Mouse (Mus musculus) cerebral cortex, adult 2 months (tissue): ENCODE measurements around the gene Obp2a.

Experiments used
- WGBS: fragments of 180-500 bp; shearing (Covaris S2); methylation state at CpG from one replicate; pipeline ENCODE4 v1.1.7; 2018; 5-methylcytosine and 5-hydroxymethylcytosine counted together

The Obp2a gene

GRCm38 (mm10) chr2:25699743-25700142, at the start of gene Obp2a:
Obp2a (plus strand) TSS chr2:25700043.
- 83% methylated on average over 3 of the region's 3 CpGs for WGBS

- WGBS = 79% methylated on average over 2 of the region's 2 CpGs
These were observed 46.9 kb upstream of the Obp2a start, which contains the start of gene Lcn8 for GRCm38 (mm10) chr2:25652902-25653301. Lcn8 (plus strand) TSS chr2:25653120.

- WGBS = 70% methylated on average over 1 of the region's 1 CpGs
These were observed 45.3 kb upstream of the Obp2a start for GRCm38 (mm10) chr2:25654502-25654901.

GRCm38 (mm10) chr2:25656691-25657090, 43.2 kb upstream of the Obp2a start:
- WGBS = 72% methylated on average over 4 of the region's 4 CpGs

- 64% methylated on average over 4 of the region's 4 CpGs for WGBS
These were observed 42.6 kb upstream of the Obp2a start for GRCm38 (mm10) chr2:25657246-25657645.

GRCm38 (mm10) chr2:25657652-25658051, 42.2 kb upstream of the Obp2a start, which contains the start of gene Lcn5:
Lcn5 (plus strand) TSS chr2:25657952.

GRCm38 (mm10) chr2:25660279-25660678, 39.6 kb upstream of the Obp2a start:
- WGBS = 90% methylated on average over 8 of the region's 8 CpGs

GRCm38 (mm10) chr2:25661245-25661970, 38.4 kb upstream of the Obp2a start:
- WGBS = 86% methylated on average over 6 of the region's 6 CpGs

- 48% methylated on average over 1 of the region's 1 CpGs for WGBS
These were observed 36.3 kb upstream of the Obp2a start for GRCm38 (mm10) chr2:25663511-25663910.

- WGBS = 83% methylated on average over 5 of the region's 5 CpGs
These were observed 35.7 kb upstream of the Obp2a start for GRCm38 (mm10) chr2:25664125-25664524.

GRCm38 (mm10) chr2:25666516-25666915, 33.3 kb upstream of the Obp2a start:
- WGBS = 59% methylated on average over 1 of the region's 1 CpGs

GRCm38 (mm10) chr2:25676486-25676885, 23.4 kb upstream of the Obp2a start, which contains the start of gene Lcn6:
Lcn6 (plus strand) TSS chr2:25676786.
- 94% methylated on average over 3 of the region's 3 CpGs for WGBS

- WGBS = 89% methylated on average over 6 of the region's 6 CpGs
These were observed 20.3 kb upstream of the Obp2a start for GRCm38 (mm10) chr2:25679559-25679958.

GRCm38 (mm10) chr2:25682426-25682825, 17.4 kb upstream of the Obp2a start, which contains the start of gene Lcn10:
Lcn10 (plus strand) TSS chr2:25682726.
- 69% methylated on average over 2 of the region's 2 CpGs for WGBS

- WGBS = 75% methylated on average over 4 of the region's 4 CpGs
These were observed 12.9 kb upstream of the Obp2a start for GRCm38 (mm10) chr2:25686941-25687340.

GRCm38 (mm10) chr2:25696951-25697350, 2.9 kb upstream of the Obp2a start:
- 66% methylated on average over 4 of the region's 4 CpGs for WGBS

GRCm38 (mm10) chr2:25698696-25699095, 1.1 kb upstream of the Obp2a start:
- 93% methylated on average over 2 of the region's 2 CpGs for WGBS

GRCm38 (mm10) chr2:25701001-25701400, 1.2 kb downstream of the Obp2a start:
- 80% methylated on average over 5 of the region's 5 CpGs for WGBS

- 87% methylated on average over 4 of the region's 4 CpGs for WGBS
These were observed 3.9 kb downstream of the Obp2a start for GRCm38 (mm10) chr2:25703706-25704105.

- under 1% methylated on average over 78 of the region's 78 CpGs for whole genome bisulfite sequencing
These were observed 7.0 kb downstream of the Obp2a start, which contains the start of gene Bmyc for GRCm38 (mm10) chr2:25706643-25707481. Bmyc (plus strand) TSS chr2:25706739.

- 80% methylated on average over 2 of the region's 2 CpGs for WGBS
These were observed 8.3 kb downstream of the Obp2a start for GRCm38 (mm10) chr2:25708121-25708520.

GRCm38 (mm10) chr2:25709056-25709455, 9.2 kb downstream of the Obp2a start:
- 73% methylated on average over 1 of the region's 1 CpGs for WGBS

- 52% methylated on average over 2 of the region's 2 CpGs for WGBS
These were observed 9.9 kb downstream of the Obp2a start for GRCm38 (mm10) chr2:25709791-25710190.
